Mouse (Mus musculus) spleen, adult 2 months (tissue): Measurements from ENCODE around the gene Gm10377. TPM values are rescaled to one million over a fixed set of nuclear protein-coding genes. Genes with fewer than 3 reads are reported as not detected.
"Not testable (repeated sequence)": the region's sequence is repeated elsewhere in the genome, so short reads cannot be mapped to it uniquely, and the experiment has no call there.

ENCODE experiments used
- DNase-seq, 2 experiments: peaks; one replicate each; pipeline versions ENCODE4 v3.0.0 to v3.0.0-alpha.2; 2012 to 2021; ENCODE audit warnings: low spot score in 2 of 2, low read depth in 1 of 2
- H3K27ac ChIP-seq: fragments of 200-500 bp; 2 replicates; pipeline ENCODE4 v1.5.1; 2012; ENCODE audit warnings: low read length, inconsistent platforms; ENCODE audit not compliant: insufficient read depth
- H3K27me3 ChIP-seq: fragments of 200-500 bp; 2 replicates; pipeline ENCODE4 v1.6.1; 2012; ENCODE audit warnings: mild to moderate bottlenecking, moderate library complexity, low read length, inconsistent platforms; ENCODE audit not compliant: control insufficient read depth, insufficient read depth
- H3K36me3 ChIP-seq: fragments of 200-500 bp; 2 replicates; pipeline ENCODE4 v1.6.1; 2012; ENCODE audit warnings: mild to moderate bottlenecking, low read length, inconsistent platforms; ENCODE audit not compliant: control insufficient read depth, insufficient read depth
- H3K4me1 ChIP-seq: fragments of 200-500 bp; 2 replicates; pipeline ENCODE4 v1.6.1; 2011; ENCODE audit warnings: inconsistent platforms; ENCODE audit not compliant: control insufficient read depth, insufficient read depth, insufficient read length
- H3K4me3 ChIP-seq: fragments of 200-500 bp; 2 replicates; pipeline ENCODE4 v1.5.1; 2011; ENCODE audit warnings: mild to moderate bottlenecking, inconsistent platforms; ENCODE audit not compliant: insufficient read depth, insufficient read length; ENCODE audit errors: extremely low read depth
- WGBS: fragments of 180-500 bp; shearing (Covaris S2); methylation state at CpG from one replicate; pipeline ENCODE4 v1.1.7; 2018; 5-methylcytosine and 5-hydroxymethylcytosine counted together
- polyA plus RNA-seq: library from polyadenylated mRNA; depleted of rRNA; stranded (reverse); fragments of >200 nt; gene quantifications from 2 replicates; pipeline ENCODE4 v1.2.3, GENCODE M21; 2012; rRNA removed

Gene Gm10377
- polyA plus RNA-seq = not detected in 2 replicates

GRCm38 (mm10) chr14:42797887-42798286, at the start of gene Gm10377:
TSS of gene Gm10377 (minus strand) at chr14:42797987.
- H3K27ac ChIP-seq, H3K36me3 ChIP-seq, H3K4me1 ChIP-seq, H3K4me3 ChIP-seq, DNase-seq, H3K27me3 ChIP-seq: not testable (repeated sequence)

DNA sequence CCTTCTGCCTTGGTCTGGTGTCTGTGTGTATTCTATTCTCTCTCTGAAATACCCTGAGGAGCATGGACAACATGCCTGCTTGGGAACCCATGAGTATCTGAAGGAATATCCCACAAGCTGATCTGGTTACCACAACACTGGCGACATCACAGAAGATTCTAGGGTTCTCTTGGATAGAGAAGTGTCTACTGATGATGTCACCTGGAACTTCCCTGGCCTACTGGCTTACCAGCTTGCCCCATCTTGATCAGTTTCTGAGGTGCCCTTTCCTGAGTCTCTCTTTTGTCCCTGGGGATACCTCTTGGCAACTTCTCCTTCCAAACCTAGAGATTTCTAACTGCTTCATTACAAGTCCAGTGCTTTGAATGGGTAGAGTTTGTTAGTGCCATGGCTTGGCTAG, 29.1 kb downstream of the Gm10377 start, which contains the start of gene Gm3015:
Gm3015 (minus strand) TSS at position 101 of the 400 bp plus-strand sequence.
- 100% methylated on average over 1 of the region's 1 CpGs for WGBS
- not testable (repeated sequence) for H3K4me1 ChIP-seq

More for the DNA sequence above, 29.1 kb downstream of the Gm10377 start, which contains the start of gene Gm3015:
- not testable (repeated sequence) for H3K4me3 ChIP-seq, H3K27ac ChIP-seq, DNase-seq, H3K27me3 ChIP-seq, H3K36me3 ChIP-seq

Other genes starting within 250 kb of the Gm10377 start
- gene Gm17124, start 198.1 kb downstream of the Gm10377 start, polyA plus RNA-seq = not detected in 2 replicates
- not detected in 2 replicates for gene Gm3633, start 156.1 kb downstream of the Gm10377 start, polyA plus RNA-seq
- not detected in 2 replicates for gene Gm10378, start 142.0 kb downstream of the Gm10377 start, polyA plus RNA-seq
- not detected in 2 replicates for gene Gm3015, start 29.2 kb downstream of the Gm10377 start, polyA plus RNA-seq
- not detected in 2 replicates for gene Gm21977, start 55.5 kb upstream of the Gm10377 start, polyA plus RNA-seq
- gene Gm8082, start 195.6 kb upstream of the Gm10377 start, polyA plus RNA-seq = not detected in 2 replicates
- not detected in 2 replicates for gene Gm10376, start 217.6 kb upstream of the Gm10377 start, polyA plus RNA-seq